Mouse (Mus musculus): Measurements from ENCODE around the gene Slc5a10.
"Not testable (repeated sequence)": the region's sequence is repeated elsewhere in the genome, so short reads cannot be mapped to it uniquely, and the experiment has no call there.

Gene Slc5a10

GRCm38 (mm10) chr11:61647956-61648748, 72.5 kb downstream of the Slc5a10 start:
- no peak for DNase-seq (ENCODE audit: low spot score)

- no peak for DNase-seq (ENCODE audit: low spot score)
Measured at GRCm38 (mm10) chr11:61647110-61647910, 73.3 kb downstream of the Slc5a10 start.

- no peak for DNase-seq (ENCODE audit: low spot score)
Measured at GRCm38 (mm10) chr11:61646499-61647039, 74.1 kb downstream of the Slc5a10 start.

DNA sequence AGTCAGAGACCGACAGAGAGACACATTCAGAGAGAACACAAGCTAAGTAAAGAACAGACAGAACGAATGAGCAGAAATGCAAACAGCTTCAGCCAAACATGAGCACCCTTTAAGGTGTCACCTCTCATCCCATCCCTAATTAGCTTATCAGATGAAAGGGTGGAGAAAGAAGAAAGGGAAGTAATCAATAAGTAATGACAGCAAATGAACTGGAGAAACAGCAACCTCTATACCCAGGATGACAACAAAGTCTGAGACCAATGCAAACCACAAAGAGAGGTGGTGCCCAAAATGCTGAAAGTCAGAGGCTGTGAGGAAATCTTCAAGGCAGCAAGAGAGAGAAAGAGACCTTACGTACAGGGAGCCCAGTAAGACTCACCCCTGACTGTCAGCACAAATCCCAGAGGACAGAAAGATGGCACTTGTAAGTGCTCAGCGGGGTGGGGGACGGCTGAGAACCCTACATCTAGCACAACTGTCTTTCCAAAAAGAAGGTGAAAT, 75.2 kb downstream of the Slc5a10 start:
- no peak for DNase-seq (ENCODE audit: low spot score)

DNA sequence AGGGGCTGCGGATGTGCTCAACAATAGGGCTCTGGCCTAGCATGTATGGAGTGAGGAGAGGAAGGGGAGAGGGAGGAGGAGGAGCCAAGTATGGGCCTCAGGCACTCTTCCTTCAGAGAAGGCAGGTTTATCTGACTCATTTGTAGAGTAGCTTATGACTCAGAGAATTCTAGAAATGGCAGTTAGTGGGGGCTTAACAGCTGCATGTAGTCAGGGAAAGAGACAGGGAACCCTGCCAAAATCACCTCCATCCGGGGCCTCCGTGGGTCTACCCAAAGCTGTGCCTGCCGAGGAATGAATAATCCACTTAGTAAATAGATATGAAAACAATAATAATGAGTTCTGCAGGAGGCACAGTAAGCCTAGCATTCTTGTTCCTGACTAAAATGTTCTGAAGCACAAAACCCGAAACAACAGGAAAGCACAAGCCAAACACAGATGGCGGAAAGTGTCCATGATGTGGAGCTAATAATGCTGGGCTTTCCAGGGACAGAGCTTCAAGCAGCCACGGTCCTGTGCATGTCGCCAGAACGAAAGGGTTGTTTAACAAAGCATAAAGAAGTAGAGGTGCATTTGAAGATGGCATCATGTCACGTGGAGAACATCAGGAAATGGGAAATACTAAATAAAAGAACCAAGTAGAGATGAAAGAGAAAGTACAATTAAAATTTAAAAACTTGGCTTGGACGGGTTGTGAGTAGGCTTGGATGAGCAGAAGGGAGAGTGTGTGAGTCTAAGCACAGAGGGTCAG, 75.9 kb downstream of the Slc5a10 start:
- DNase-seq (ENCODE audit: low spot score) = no peak

- no peak for DNase-seq (ENCODE audit: low spot score)
Measured at GRCm38 (mm10) chr11:61643184-61643961, 77.3 kb downstream of the Slc5a10 start.

GRCm38 (mm10) chr11:61642106-61642505, 78.5 kb downstream of the Slc5a10 start:
- DNase-seq (ENCODE audit: low spot score) = no peak

DNA sequence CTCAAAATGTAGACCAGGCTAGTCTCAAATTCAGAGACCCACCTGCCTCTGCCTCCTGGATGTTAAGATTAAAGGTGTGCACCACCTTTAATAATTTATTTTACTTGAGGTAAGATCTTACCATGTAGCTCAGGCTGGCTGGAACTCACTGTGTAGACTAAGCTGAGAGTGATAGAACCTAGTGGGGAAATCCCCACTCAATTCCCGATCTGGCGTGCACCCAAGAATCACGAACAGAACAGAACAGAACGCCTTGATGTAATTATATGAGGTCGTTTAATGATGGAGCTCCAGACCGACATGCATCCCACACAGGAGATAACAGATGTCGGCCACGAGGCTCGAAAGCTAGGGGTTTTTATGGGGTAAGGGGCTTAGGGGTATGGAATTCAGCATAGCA, 80.0 kb downstream of the Slc5a10 start:
- not testable (repeated sequence) for DNase-seq (ENCODE audit: low spot score)

DNA sequence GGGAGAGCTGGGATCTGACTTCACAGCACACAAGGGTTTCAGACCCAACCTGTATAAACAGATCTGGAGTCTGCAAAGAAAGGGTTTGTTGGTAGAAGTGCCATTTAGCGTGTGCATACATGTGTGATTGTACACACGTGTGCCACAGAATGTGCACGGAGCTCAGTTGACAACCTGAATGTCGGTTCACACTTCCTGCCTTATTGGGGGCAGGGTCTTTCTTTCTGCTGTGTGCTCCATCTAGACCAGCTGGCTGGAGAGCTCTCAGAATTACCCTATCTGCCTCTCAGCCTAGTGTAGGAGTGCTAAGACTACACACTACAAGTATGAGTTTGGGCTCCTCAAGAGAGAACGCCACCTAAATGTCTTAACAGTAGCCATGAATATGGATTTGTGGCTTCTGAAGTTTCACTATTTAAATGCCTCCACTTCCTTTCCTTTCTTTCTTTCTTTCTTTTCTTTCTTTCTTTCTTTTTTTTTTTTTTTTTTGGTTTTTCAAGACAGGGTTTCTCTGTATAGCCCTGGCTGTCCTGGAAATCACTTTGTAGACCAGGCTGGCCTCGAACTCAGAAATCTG, 80.9 kb downstream of the Slc5a10 start:
- DNase-seq (ENCODE audit: low spot score) = no peak

GRCm38 (mm10) chr11:61638764-61639536, 81.7 kb downstream of the Slc5a10 start:
- DNase-seq (ENCODE audit: low spot score) = no peak

GRCm38 (mm10) chr11:61637856-61638255, 82.8 kb downstream of the Slc5a10 start:
- DNase-seq (ENCODE audit: low spot score) = no peak

DNA sequence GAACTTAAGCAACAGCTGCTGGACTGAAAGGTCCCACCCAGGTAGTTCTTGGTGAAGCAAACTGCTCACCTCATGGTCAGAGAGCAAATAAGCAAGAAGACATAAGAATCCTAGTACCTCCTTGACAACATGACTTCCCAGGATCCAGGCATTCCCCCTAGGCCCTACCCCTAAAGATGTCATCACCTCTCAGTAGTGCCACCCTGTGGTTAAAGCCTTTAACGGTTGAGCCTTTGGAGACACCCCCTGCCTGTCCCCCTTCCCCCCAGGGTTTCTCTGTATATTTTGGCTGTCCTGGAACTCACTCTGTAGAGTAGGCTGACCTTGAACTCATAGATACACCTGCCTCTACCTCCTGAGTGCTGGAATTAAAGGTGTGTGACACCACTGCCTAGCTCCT, 83.2 kb downstream of the Slc5a10 start:
- DNase-seq (ENCODE audit: low spot score) = no peak

DNA sequence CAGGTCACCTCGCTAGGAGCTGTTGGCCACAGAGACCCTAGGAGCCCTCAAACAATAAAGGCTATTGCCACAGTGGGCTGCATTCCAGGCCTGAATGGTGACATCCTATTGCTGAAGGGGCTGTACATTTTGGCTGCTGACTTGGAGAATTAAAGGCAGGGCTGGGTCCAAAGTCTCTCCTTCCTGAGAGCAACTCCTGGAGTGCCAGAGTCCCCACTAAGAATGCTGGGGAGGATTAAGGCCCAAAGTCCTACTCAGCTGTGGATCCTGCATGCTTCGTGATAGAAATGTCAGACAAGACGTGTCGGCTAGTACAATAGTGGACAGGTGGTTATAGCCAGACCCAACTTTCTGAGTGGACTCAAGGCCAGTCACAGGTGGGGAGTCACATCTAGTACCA, 84.3 kb downstream of the Slc5a10 start:
- not testable (repeated sequence) for DNase-seq (ENCODE audit: low spot score)

GRCm38 (mm10) chr11:61629621-61630020, 91.0 kb downstream of the Slc5a10 start:
- DNase-seq (ENCODE audit: low spot score) = peak; percentile 48

GRCm38 (mm10) chr11:61626509-61626908, 94.1 kb downstream of the Slc5a10 start:
- no peak for DNase-seq (ENCODE audit: low spot score)

GRCm38 (mm10) chr11:61625136-61625535, 95.5 kb downstream of the Slc5a10 start:
- DNase-seq (ENCODE audit: low spot score) = no peak

All from embryo, embryonic 10 days (tissue).